Mouse (Mus musculus) neural tube, embryonic 14.5 days (tissue): ENCODE data around the gene Prss8. TPM values are rescaled to one million over a fixed set of nuclear protein-coding genes. Genes with fewer than 3 reads are reported as not detected.
A peak's percentile ranks its signal among the peaks of the same experiment; 100 is the strongest.

Source experiments
- ATAC-seq: fragments of 200-750 bp; cut with Nextera tagmentation; 2 replicates; pipeline ENCODE4 v1.8.0; 2017; ENCODE audit warnings: low read depth, mild to moderate bottlenecking, moderate TSS enrichment, moderate library complexity
- H3K27ac ChIP-seq: fragments of 300-500 bp; sonication (generic); 2 replicates; pipeline ENCODE4 v1.5.1; 2014; ENCODE audit warnings: low read depth, mild to moderate bottlenecking, control low read depth, low read length, moderate library complexity, mixed read lengths
- H3K27me3 ChIP-seq: fragments of 300-500 bp; sonication (generic); 2 replicates; pipeline ENCODE4 v1.6.1; 2014; ENCODE audit warnings: low read length; ENCODE audit not compliant: control insufficient read depth, insufficient read depth
- H3K36me3 ChIP-seq: fragments of 300-500 bp; sonication (generic); 2 replicates; pipeline ENCODE4 v1.6.1; 2014; ENCODE audit warnings: low read length, mixed read lengths; ENCODE audit not compliant: control insufficient read depth, insufficient read depth
- H3K4me1 ChIP-seq: fragments of 300-500 bp; sonication (generic); 2 replicates; pipeline ENCODE4 v1.6.1; 2014; ENCODE audit warnings: low read length; ENCODE audit not compliant: control insufficient read depth, insufficient read depth
- H3K4me2 ChIP-seq: fragments of 300-500 bp; sonication (generic); 2 replicates; pipeline ENCODE4 v1.6.1; 2014; ENCODE audit warnings: mild to moderate bottlenecking, low read depth, low read length, control low read depth
- H3K4me3 ChIP-seq: fragments of 300-500 bp; sonication (generic); 2 replicates; pipeline ENCODE4 v1.5.1; 2014; ENCODE audit warnings: low read depth, low read length, control low read depth, mixed read lengths
- H3K9ac ChIP-seq: fragments of 300-500 bp; sonication (generic); replicated peaks from 2 replicates; pipeline ENCODE4 v1.6.1; 2014; ENCODE audit warnings: low read depth, mild to moderate bottlenecking, control low read depth, low read length, mixed read lengths
- H3K9me3 ChIP-seq: fragments of 300-500 bp; sonication (generic); 2 replicates; pipeline ENCODE4 v1.6.1; 2016; ENCODE audit warnings: low read length; ENCODE audit not compliant: control insufficient read depth
- WGBS: fragments of 180-500 bp; shearing (Covaris S2); extraction: QIAGEN DNeasy Blood & Tissue Kit; methylation state at CpG from one replicate; pipeline ENCODE4 v1.1.7; 2014; 5-methylcytosine and 5-hydroxymethylcytosine counted together
- polyA plus RNA-seq: library from polyadenylated mRNA; unstranded; fragments of >200 nt; fragmentation: Nextera tagmentation; extraction: Ambion mirVana; gene quantifications from 2 replicates; pipeline ENCODE4 v1.2.1, GENCODE M21; 2014

Gene Prss8
- polyA plus RNA-seq: 0.39 TPM in 1 of 2 replicates, not detected in the other

- Histone ChIP-seq H3K9me3 (no peaks in the 10 kb centered on the region), H3K36me3 (peaks cover 11% of the 10 kb centered on the region; the same call in 1 of the 2 replicates), H3K4me3 (no peak within 1 kb of the TSS), H3K9ac (no peak within 1 kb of the TSS; the same call in 1 of the 2 replicates), H3K27me3 (peaks cover 7% of the 10 kb centered on the region; the same call in 1 of the 2 replicates), H3K27ac (no peak within 1 kb of the TSS), H3K4me2 (no peak within 1 kb of the TSS; the same call in 1 of the 2 replicates), H3K4me1 (peaks cover 3% of the 10 kb centered on the region; the same call in 1 of the 2 replicates)
- 12% methylated on average over 6 of the region's 6 CpGs for WGBS
- no peak for ATAC-seq
Observed at GRCm38 (mm10) chr7:127929923-127930322, at the start of gene Prss8. Prss8 (minus strand) TSS chr7:127930104.

GRCm38 (mm10) chr7:127978856-127979255 lies 49.0 kb upstream of the Prss8 start:
- Histone ChIP-seq H3K27me3 (no peaks in the 10 kb centered on the region), H3K9me3 (no peaks in the 10 kb centered on the region), H3K4me3 (no peak overlapping the region), H3K4me1 (no peaks in the 10 kb centered on the region), H3K27ac (no peak overlapping the region), H3K9ac (no peak overlapping the region), H3K4me2 (no peak overlapping the region), H3K36me3 (peaks cover 91% of the 10 kb centered on the region)
- no peak for ATAC-seq
- WGBS: 96% methylated on average over 2 of the region's 2 CpGs

- Histone ChIP-seq H3K9ac (no peak overlapping the region), H3K27me3 (no peaks in the 10 kb centered on the region), H3K4me2 (no peak overlapping the region), H3K4me3 (no peak overlapping the region), H3K36me3 (peaks cover 88% of the 10 kb centered on the region), H3K9me3 (no peaks in the 10 kb centered on the region), H3K27ac (0 out of 2 replicates have a peak overlapping the region, but pooled peaks have one; percentile 23), H3K4me1 (peaks cover 2% of the 10 kb centered on the region; the same call in 1 of the 2 replicates)
- ATAC-seq: no peak
- WGBS: 92% methylated on average over 2 of the region's 2 CpGs
Observed at GRCm38 (mm10) chr7:127974413-127974930, 44.6 kb upstream of the Prss8 start.

- H3K27ac ChIP-seq: peak overlapping the region; percentile 98
- H3K4me3 ChIP-seq: peak overlapping the region; percentile 98
- WGBS: 2% methylated on average over 42 of the region's 42 CpGs
- H3K4me1 ChIP-seq: peaks cover 12% of the 10 kb centered on the region
- H3K9ac ChIP-seq: peak overlapping the region; percentile 98
- ATAC-seq: no peak
- H3K27me3 ChIP-seq: no peaks in the 10 kb centered on the region; the same call in 1 of the 2 replicates
- H3K4me2 ChIP-seq: peak overlapping the region; percentile 98
- H3K36me3 ChIP-seq: peaks cover 32% of the 10 kb centered on the region
- no peaks in the 10 kb centered on the region for H3K9me3 ChIP-seq
Observed at GRCm38 (mm10) chr7:127967922-127968828, 38.3 kb upstream of the Prss8 start.

GRCm38 (mm10) chr7:127967004-127967921 lies 37.4 kb upstream of the Prss8 start, which contains the start of gene Fus:
Fus (plus strand) TSS chr7:127967457.
- WGBS: under 1% methylated on average over 92 of the region's 92 CpGs
- Histone ChIP-seq H3K9ac (peak within 1 kb of the TSS; percentile 98), H3K27ac (peak within 1 kb of the TSS; percentile 98), H3K4me3 (peak within 1 kb of the TSS; percentile 98), H3K9me3 (no peaks in the 10 kb centered on the region), H3K27me3 (no peaks in the 10 kb centered on the region; the same call in 1 of the 2 replicates), H3K36me3 (peaks cover 23% of the 10 kb centered on the region), H3K4me1 (peaks cover 12% of the 10 kb centered on the region), H3K4me2 (peak within 1 kb of the TSS; percentile 98)
- ATAC-seq: peak; percentile 93

- 11% methylated on average over 10 of the region's 10 CpGs for WGBS
- ATAC-seq: no peak; the same call in 1 of the 2 replicates
- peak overlapping the region; percentile 98 for H3K27ac ChIP-seq
- H3K27me3 ChIP-seq: no peaks in the 10 kb centered on the region; the same call in 1 of the 2 replicates
- H3K9me3 ChIP-seq: no peaks in the 10 kb centered on the region
- H3K9ac ChIP-seq: peak overlapping the region; percentile 98
- peaks cover 12% of the 10 kb centered on the region for H3K4me1 ChIP-seq
- peaks cover 15% of the 10 kb centered on the region for H3K36me3 ChIP-seq
- H3K4me2 ChIP-seq: peak overlapping the region; percentile 71
- peak overlapping the region; percentile 98 for H3K4me3 ChIP-seq
Observed at GRCm38 (mm10) chr7:127966371-127966918, 36.5 kb upstream of the Prss8 start.

GRCm38 (mm10) chr7:127959364-127959763 lies 29.5 kb upstream of the Prss8 start:
- H3K27ac ChIP-seq: no peak overlapping the region
- no peak overlapping the region for H3K4me3 ChIP-seq
- H3K9me3 ChIP-seq: no peaks in the 10 kb centered on the region
- H3K9ac ChIP-seq: no peak overlapping the region
- no peaks in the 10 kb centered on the region for H3K36me3 ChIP-seq
- no peak for ATAC-seq
- no peaks in the 10 kb centered on the region for H3K4me1 ChIP-seq
- WGBS: 61% methylated on average over 5 of the region's 5 CpGs
- no peak overlapping the region for H3K4me2 ChIP-seq
- H3K27me3 ChIP-seq: no peaks in the 10 kb centered on the region

- Histone ChIP-seq H3K36me3 (no peaks in the 10 kb centered on the region), H3K27me3 (no peaks in the 10 kb centered on the region), H3K4me3 (no peak overlapping the region), H3K4me2 (no peak overlapping the region), H3K9ac (no peak overlapping the region), H3K4me1 (no peaks in the 10 kb centered on the region), H3K27ac (no peak overlapping the region), H3K9me3 (no peaks in the 10 kb centered on the region)
- 44% methylated on average over 13 of the region's 13 CpGs for WGBS
- no peak for ATAC-seq
Observed at GRCm38 (mm10) chr7:127952864-127953581, 23.1 kb upstream of the Prss8 start.
